Mouse (Mus musculus) kidney, adult 2 months (tissue): Measurements from ENCODE around the gene Fam135a. TPM values are rescaled to one million over a fixed set of nuclear protein-coding genes. Genes with fewer than 3 reads are reported as not detected.

ENCODE experiments used
- DNase-seq: peaks from one replicate; pipeline ENCODE4 v3.0.0; 2021
- H3K27ac ChIP-seq: fragments of 200-500 bp; 2 replicates; pipeline ENCODE4 v1.5.1; 2012; ENCODE audit warnings: low read depth, low read length, control low read depth, inconsistent platforms; ENCODE audit not compliant: insufficient read depth
- H3K27me3 ChIP-seq: fragments of 200-500 bp; replicated peaks from 2 replicates; pipeline ENCODE4 v1.6.1; 2012; ENCODE audit warnings: mild to moderate bottlenecking, moderate library complexity, low read length, inconsistent platforms; ENCODE audit not compliant: control insufficient read depth, insufficient read depth
- H3K36me3 ChIP-seq: fragments of 200-500 bp; 2 replicates; pipeline ENCODE4 v1.6.1; 2012; ENCODE audit warnings: mild to moderate bottlenecking, moderate library complexity, low read length, inconsistent platforms; ENCODE audit not compliant: control insufficient read depth, insufficient read depth
- H3K4me1 ChIP-seq: fragments of 200-500 bp; 2 replicates; pipeline ENCODE4 v1.6.1; 2011; ENCODE audit warnings: low read length; ENCODE audit not compliant: control insufficient read depth, insufficient read depth
- H3K4me3 ChIP-seq: fragments of 200-500 bp; 2 replicates; pipeline ENCODE4 v1.5.1; 2011; ENCODE audit warnings: mild to moderate bottlenecking, low read depth, low read length, control low read depth; ENCODE audit not compliant: insufficient read depth
- CTCF ChIP-seq: fragments of 200-500 bp; conservative IDR thresholded peaks from 2 replicates; pipeline ENCODE4 v1.5.1; 2011; ENCODE audit warnings: low read depth, mild to moderate bottlenecking, control low read depth, low read length, moderate library complexity, mixed read lengths; ENCODE audit not compliant: insufficient read depth, insufficient read length
- POLR2A ChIP-seq: fragments of 200-500 bp; IDR thresholded peaks from one replicate; pipeline ENCODE4 v1.6.1; 2011; ENCODE audit warnings: low read depth, low read length, control low read depth
- WGBS: fragments of 180-500 bp; shearing (Covaris S2); methylation state at CpG from one replicate; pipeline ENCODE4 v1.1.7; 2018; 5-methylcytosine and 5-hydroxymethylcytosine counted together
- polyA plus RNA-seq: library from polyadenylated mRNA; depleted of rRNA; stranded (reverse); fragments of >200 nt; gene quantifications from 2 replicates; pipeline ENCODE4 v1.2.3, GENCODE M21; 2012

Fam135a gene
- polyA plus RNA-seq, 1 experiment: 7.0 TPM

- TF ChIP-seq POLR2A (no peak), CTCF (no peak)
- DNase-seq: no peak
- Histone ChIP-seq H3K4me3 (no peak overlapping the region), H3K36me3 (no peaks in the 10 kb centered on the region), H3K4me1 (no peaks in the 10 kb centered on the region), H3K27me3 (no peaks in the 10 kb centered on the region), H3K27ac (no peak overlapping the region)
- 87% methylated on average over 3 of the region's 3 CpGs for WGBS
These were observed 24.5 kb upstream of the Fam135a start for GRCm38 (mm10) chr1:24124610-24125009.

GRCm38 (mm10) chr1:24122582-24122981 lies 22.4 kb upstream of the Fam135a start:
- WGBS: 100% methylated on average over 1 of the region's 1 CpGs
- no peak overlapping the region for H3K27ac ChIP-seq
- DNase-seq: no peak
- H3K36me3 ChIP-seq: no peaks in the 10 kb centered on the region
- H3K27me3 ChIP-seq: no peaks in the 10 kb centered on the region
- H3K4me3 ChIP-seq: no peak overlapping the region
- H3K4me1 ChIP-seq: no peaks in the 10 kb centered on the region
- no peak for TF ChIP-seq POLR2A
- no peak for TF ChIP-seq CTCF

- peak; percentile 84 for DNase-seq
- peak overlapping the region; percentile 73; the same call in 1 of the 2 replicates for H3K27ac ChIP-seq
- no peak overlapping the region; the same call in 1 of the 2 replicates for H3K4me3 ChIP-seq
- WGBS: 20% methylated on average over 10 of the region's 10 CpGs
- H3K36me3 ChIP-seq: no peaks in the 10 kb centered on the region
- peaks cover 8% of the 10 kb centered on the region; the same call in 1 of the 2 replicates for H3K4me1 ChIP-seq
- TF ChIP-seq POLR2A (no peak), CTCF (no peak)
- no peaks in the 10 kb centered on the region for H3K27me3 ChIP-seq
These were observed 8.0 kb upstream of the Fam135a start for GRCm38 (mm10) chr1:24107971-24108773.

GRCm38 (mm10) chr1:24107378-24107777 lies 7.2 kb upstream of the Fam135a start:
- H3K36me3 ChIP-seq: no peaks in the 10 kb centered on the region
- peak; percentile 57 for DNase-seq
- peak overlapping the region; percentile 73 for H3K27ac ChIP-seq
- peak overlapping the region; percentile 27 for H3K4me3 ChIP-seq
- TF ChIP-seq POLR2A (no peak), CTCF (no peak)
- peaks cover 8% of the 10 kb centered on the region; the same call in 1 of the 2 replicates for H3K4me1 ChIP-seq
- 33% methylated on average over 11 of the region's 11 CpGs for WGBS
- no peaks in the 10 kb centered on the region for H3K27me3 ChIP-seq

GRCm38 (mm10) chr1:24102579-24103149 lies 2.5 kb upstream of the Fam135a start:
- H3K4me3 ChIP-seq: no peak overlapping the region
- H3K27ac ChIP-seq: no peak overlapping the region
- TF ChIP-seq CTCF: no peak
- no peak for TF ChIP-seq POLR2A
- no peaks in the 10 kb centered on the region for H3K27me3 ChIP-seq
- H3K36me3 ChIP-seq: no peaks in the 10 kb centered on the region
- no peak for DNase-seq
- peaks cover 7% of the 10 kb centered on the region; the same call in 1 of the 2 replicates for H3K4me1 ChIP-seq
- 63% methylated on average over 10 of the region's 10 CpGs for WGBS

- no peak overlapping the region for H3K27ac ChIP-seq
- TF ChIP-seq CTCF (no peak), POLR2A (no peak)
- DNase-seq: no peak
These were observed 773 bp upstream of the Fam135a start for GRCm38 (mm10) chr1:24100870-24101358.

GRCm38 (mm10) chr1:24099541-24099925 lies 608 bp downstream of the Fam135a start:
- TF ChIP-seq CTCF (no peak), POLR2A (no peak)
- H3K4me1 ChIP-seq: peaks cover 8% of the 10 kb centered on the region; the same call in 1 of the 2 replicates
- peak overlapping the region; percentile 99 for H3K4me3 ChIP-seq
- no peaks in the 10 kb centered on the region for H3K36me3 ChIP-seq
- no peaks in the 10 kb centered on the region for H3K27me3 ChIP-seq
- 1% methylated on average over 44 of the region's 44 CpGs for WGBS
- no peak for DNase-seq
- H3K27ac ChIP-seq: peak overlapping the region; percentile 57; the same call in 1 of the 2 replicates

More at GRCm38 (mm10) chr1:24100870-24101358, 773 bp upstream of the Fam135a start:
- Histone ChIP-seq H3K27me3 (no peaks in the 10 kb centered on the region), H3K36me3 (no peaks in the 10 kb centered on the region), H3K4me1 (peaks cover 8% of the 10 kb centered on the region; the same call in 1 of the 2 replicates), H3K4me3 (peak overlapping the region; percentile 99)
- 45% methylated on average over 6 of the region's 6 CpGs for WGBS
